Mouse (Mus musculus) heart, adult 2 months (tissue): Measurements from ENCODE around the gene Tmem259.
A peak's percentile ranks its signal among the peaks of the same experiment; 100 is the strongest.

ENCODE experiments used
- CTCF ChIP-seq: fragments of 200-600 bp; IDR thresholded peaks from 2 replicates; pipeline ENCODE4 v1.8.1; 2022; ENCODE audit warnings: antibody characterized with exemption, mild to moderate bottlenecking, moderate library complexity
- EP300 ChIP-seq: fragments of 200-500 bp; IDR thresholded peaks from 2 replicates; pipeline ENCODE4 v1.6.1; 2011; ENCODE audit warnings: low read depth, low read length, control low read depth; ENCODE audit not compliant: insufficient read depth
- POLR2A ChIP-seq: fragments of 200-500 bp; IDR thresholded peaks from 2 replicates; pipeline ENCODE4 v1.6.1; 2011; ENCODE audit warnings: mild to moderate bottlenecking, low read depth, low read length, control low read depth; ENCODE audit not compliant: insufficient read depth

DNA sequence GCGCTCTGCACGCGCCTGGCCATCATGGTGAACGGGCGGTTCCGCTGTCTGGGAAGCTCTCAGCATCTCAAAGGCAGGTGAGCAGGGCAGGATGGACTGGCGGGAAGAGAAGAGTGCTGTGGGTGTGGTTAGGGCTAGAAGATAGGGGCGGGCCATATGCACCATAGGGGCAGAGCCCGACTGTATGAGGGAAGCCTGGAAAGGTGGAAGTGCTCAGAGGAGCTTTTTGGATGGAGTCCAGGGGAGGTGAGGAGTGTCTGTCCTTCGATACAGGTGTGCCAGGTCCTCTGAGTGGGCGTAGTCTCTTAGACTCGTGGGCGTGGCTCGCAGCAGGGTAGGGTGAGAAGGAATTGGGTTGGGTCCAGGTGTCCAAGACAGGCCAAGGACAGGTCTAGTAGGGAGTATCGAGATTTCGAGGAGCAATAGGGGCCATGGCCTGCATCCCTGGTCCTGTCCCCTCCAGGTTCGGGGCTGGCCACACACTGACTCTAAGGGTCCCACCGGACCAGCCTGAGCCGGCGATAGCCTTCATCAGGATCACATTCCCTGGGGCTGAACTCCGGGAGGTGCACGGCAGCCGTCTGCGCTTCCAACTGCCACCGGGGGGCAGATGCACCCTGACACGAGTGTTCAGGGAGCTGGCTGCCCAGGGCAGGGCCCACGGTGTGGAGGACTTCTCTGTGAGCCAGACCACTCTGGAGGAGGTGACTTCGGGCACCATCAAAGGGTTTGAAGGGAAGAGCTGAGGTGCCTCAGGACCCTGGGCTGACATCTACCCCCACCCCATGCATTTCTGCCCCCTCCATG, 30.6 kb upstream of the Tmem259 start:
- TF ChIP-seq POLR2A (no peak), CTCF (peak; percentile 51), EP300 (no peak)
